Mouse (Mus musculus) erythroid progenitor cell, adult 5-6 weeks (primary cell): ENCODE data around the gene Ccdc71. TPM values are rescaled to one million over a fixed set of nuclear protein-coding genes. Genes with fewer than 3 reads are reported as not detected.

Experiments used
- ATAC-seq: replicated peaks from 2 replicates; pipeline ENCODE4 v1.8.0; 2016; ENCODE audit warnings: moderate number of reproducible peaks, mild to moderate bottlenecking, moderate TSS enrichment, inconsistent platforms; ENCODE audit not compliant: poor library complexity, low FRiP score, severe bottlenecking
- total RNA-seq, 2 experiments: library from RNA; stranded (forward) in 1 of 2; stranded (reverse) in 1 of 2; fragments of 150-400 nt in 1 of 2; fragments of 186-747, 209-891 nt in 1 of 2; gene quantifications; 2 replicates each; pipeline versions ENCODE4 v1.2.3 to v1.2.4; 2015 to 2017; ENCODE audit warnings: low replicate concordance in 2 of 2

Ccdc71 gene
- total RNA-seq, 2 experiments from 2014 or later = 3.4 to 9.5 TPM

GRCm38 (mm10) chr9:108485301-108485875 lies 25.1 kb downstream of the Ccdc71 start:
- no peak for ATAC-seq

DNA sequence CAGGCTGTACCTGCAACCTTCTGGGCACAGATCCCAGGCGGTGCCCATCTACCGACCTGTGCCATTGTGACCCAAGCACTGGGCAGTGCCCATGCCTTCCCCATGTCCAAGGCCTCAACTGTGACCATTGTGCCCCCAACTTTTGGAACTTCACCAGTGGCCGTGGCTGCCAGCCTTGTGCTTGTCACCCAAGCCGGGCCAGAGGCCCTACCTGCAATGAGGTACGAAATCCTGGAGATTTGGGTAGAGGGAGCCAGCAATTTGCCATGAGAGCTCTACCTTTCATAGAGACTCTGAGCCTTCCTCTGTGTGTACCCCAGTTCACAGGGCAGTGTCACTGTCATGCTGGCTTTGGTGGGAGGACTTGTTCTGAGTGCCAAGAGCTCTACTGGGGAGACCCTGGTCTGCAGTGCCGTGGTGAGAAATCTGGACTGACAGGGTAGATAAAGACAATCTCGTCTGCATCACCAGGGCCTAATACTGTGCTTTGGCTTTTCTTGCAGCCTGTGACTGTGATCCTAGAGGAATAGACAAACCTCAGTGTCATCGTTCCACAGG lies 26.7 kb downstream of the Ccdc71 start:
- no peak for ATAC-seq

GRCm38 (mm10) chr9:108488403-108488802 lies 28.1 kb downstream of the Ccdc71 start:
- ATAC-seq = no peak

DNA sequence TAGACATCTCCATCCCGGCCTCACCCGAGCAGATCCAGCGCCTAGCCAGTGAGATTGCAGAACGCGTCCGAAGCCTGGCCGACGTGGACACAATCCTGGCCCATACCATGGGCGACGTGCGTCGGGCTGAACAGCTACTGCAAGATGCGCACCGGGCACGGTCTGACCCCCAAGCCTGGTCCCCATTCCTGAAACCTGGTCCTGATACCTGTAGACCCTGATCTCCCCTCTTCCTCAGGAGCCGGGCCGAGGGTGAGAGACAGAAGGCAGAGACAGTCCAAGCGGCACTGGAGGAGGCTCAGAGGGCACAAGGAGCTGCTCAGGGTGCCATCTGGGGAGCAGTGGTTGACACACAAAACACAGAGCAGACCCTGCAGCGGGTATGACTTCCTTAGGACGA lies 28.9 kb downstream of the Ccdc71 start:
- no peak for ATAC-seq

GRCm38 (mm10) chr9:108489702-108490558 lies 29.6 kb downstream of the Ccdc71 start:
- ATAC-seq = no peak

DNA sequence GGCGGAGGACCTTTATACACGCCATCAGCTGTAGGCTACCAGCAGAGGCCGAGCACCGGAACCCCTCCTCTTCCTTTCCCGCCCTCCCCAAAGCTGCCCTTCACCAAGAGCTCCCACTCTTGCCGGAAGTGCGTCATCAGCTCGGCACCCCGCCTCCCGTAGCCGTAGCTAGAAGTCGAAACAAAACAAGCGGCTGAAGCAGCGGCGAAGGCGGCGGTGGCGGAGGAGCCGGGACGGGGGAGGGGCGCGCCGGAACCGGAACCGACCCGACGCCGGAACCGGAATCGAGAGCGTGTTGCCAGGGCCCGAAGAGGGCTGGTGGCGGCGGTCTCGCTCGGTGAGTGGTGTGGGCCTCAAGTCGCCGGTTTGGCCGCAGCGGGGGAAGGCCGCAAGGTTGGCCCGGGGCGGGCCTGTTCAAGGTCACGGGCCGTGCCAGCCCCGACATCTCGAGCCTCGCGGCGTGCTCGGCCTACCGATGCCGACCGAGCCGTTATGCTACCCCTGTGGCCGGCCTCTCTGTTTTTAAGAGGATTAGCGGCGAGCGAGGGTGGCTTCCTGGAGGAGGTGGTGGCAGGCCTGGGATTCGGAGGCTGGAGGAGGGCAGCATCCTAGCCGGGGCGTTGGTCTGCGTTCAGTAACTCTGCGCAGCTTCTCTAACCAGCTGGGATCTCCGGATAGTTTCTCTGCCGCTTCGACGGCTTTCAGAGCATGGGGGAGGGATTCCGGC lies 30.4 kb downstream of the Ccdc71 start, which contains the start of gene Usp19:
TSS of gene Usp19 (plus strand) at position 44 of the 727 bp plus-strand sequence.
- peak; percentile 91 for ATAC-seq

GRCm38 (mm10) chr9:108491286-108491580 lies 30.9 kb downstream of the Ccdc71 start:
- ATAC-seq = peak; percentile 9; the same call in 1 of the 2 replicates

DNA sequence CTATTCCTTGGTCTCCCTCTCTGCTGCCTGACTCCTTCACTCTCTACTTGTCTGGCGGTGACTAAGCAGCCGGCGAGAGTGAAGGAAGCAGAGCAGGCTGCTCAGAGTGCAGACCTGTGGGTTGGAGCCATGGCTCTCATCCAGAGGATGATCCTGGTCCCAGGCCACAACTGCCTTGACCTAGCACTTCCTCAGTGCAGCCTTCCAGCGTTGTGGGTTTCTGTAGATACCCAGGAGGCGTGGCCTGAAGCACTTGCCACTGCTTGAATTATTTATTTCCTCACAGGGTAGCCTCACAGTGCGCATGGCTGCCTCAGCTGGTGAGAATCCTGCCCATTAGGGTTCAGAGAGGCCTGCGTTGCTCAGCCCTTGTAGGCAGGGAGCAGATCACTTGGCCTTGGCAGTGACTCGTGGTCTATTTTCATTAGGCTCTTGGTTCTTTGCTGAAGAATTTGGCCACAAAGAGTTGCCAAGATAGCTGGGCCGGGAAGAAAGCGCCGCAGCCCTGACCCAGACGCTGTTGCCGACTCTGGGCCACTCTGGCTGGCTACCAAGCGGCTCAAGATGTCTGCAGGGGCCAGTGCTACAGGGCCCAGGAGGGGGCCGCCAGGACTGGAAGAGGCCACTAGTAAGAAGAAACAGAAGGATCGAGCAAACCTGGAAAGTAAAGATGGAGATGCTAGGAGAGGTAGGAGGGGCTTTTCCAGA lies 31.9 kb downstream of the Ccdc71 start:
- 0 out of 2 replicates have a peak, but pooled peaks have one; percentile 11 for ATAC-seq

GRCm38 (mm10) chr9:108493246-108493645 lies 32.9 kb downstream of the Ccdc71 start:
- no peak for ATAC-seq

GRCm38 (mm10) chr9:108494146-108494825 lies 34.0 kb downstream of the Ccdc71 start:
- ATAC-seq = no peak

GRCm38 (mm10) chr9:108494905-108495304 lies 34.6 kb downstream of the Ccdc71 start:
- ATAC-seq = no peak

GRCm38 (mm10) chr9:108499231-108499630 lies 38.9 kb downstream of the Ccdc71 start:
- no peak for ATAC-seq

DNA sequence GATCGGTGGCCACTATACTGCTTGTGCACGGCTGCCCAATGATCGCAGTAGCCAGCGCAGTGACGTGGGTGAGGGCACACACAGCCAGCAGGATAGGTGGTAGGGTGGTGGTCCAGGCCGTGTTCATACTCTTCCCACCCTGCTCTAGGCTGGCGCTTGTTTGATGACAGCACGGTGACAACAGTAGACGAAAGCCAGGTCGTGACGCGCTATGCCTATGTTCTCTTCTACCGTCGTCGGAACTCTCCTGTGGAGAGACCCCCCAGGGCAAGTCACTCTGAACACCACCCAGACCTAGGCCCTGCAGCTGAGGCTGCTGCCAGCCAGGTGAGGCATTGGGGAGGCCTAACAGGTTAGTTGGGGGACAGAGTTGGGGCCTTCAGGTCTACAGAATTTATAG lies 39.6 kb downstream of the Ccdc71 start:
- ATAC-seq = no peak

GRCm38 (mm10) chr9:108506901-108507300 lies 46.6 kb downstream of the Ccdc71 start:
- no peak for ATAC-seq

DNA sequence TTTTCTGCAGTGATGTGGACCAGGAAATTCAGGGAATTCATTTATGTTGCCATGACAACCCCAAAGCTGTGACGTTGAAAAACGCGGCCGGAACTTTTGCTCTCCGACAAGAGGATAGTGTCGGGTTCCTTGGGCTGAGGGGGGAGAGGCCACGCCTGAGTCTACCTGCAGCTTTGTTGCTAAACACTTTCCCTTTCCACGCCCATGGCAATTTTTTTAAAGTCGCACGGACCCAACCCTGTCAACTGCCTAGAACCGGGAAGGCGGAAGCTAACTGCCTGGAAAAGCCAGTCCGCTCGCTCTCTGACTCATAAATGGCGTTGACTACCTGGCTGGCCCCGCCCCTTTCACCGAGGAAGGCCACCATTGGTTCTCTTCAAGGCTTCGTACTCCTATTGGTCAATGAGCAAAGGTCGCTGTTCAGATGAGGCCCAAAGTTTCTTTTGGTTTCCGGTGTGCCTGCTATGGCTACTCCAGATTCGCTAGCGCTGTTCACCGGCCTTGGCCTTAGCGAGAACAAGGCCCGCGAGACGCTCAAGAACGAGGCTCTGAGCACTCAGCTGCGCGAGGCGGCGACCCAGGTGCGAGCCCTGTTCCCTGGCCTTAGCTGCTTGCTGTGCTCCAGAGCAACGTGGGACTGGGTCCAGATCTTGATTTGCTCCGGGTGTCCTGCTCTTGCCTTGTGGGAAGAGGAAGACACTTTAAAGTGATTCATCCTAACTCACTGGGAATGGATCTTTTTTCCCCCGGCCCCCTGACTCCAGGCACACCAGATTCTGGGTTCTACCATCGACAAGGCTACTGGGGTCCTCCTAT lies 47.5 kb downstream of the Ccdc71 start, which contains the start of gene Qars:
TSS of gene Qars (plus strand) at position 88 of the 816 bp plus-strand sequence.
- ATAC-seq = peak; percentile 98

GRCm38 (mm10) chr9:108508776-108509175 lies 48.4 kb downstream of the Ccdc71 start:
- ATAC-seq = no peak
